Mouse (Mus musculus) ES-E14 (cell line): ENCODE results near the gene Kif1b. TPM values are rescaled to one million over a fixed set of nuclear protein-coding genes. Genes with fewer than 3 reads are reported as not detected.
A peak's percentile ranks its signal among the peaks of the same experiment; 100 is the strongest.

Experiments used
- DNase-seq: peaks from one replicate; pipeline ENCODE4 v3.0.0-alpha.2; 2013; ENCODE audit warnings: low read depth, low spot score
- H3K27ac ChIP-seq: 2 replicates; pipeline ENCODE4 v1.5.1; 2012; ENCODE audit warnings: low read depth, mild to moderate bottlenecking, low read length, moderate library complexity, mixed read lengths; ENCODE audit not compliant: poor library complexity, insufficient read depth, severe bottlenecking
- H3K36me3 ChIP-seq: 2 replicates; pipeline ENCODE4 v1.6.1; 2012; ENCODE audit warnings: mild to moderate bottlenecking, low read length, moderate library complexity, mixed read lengths; ENCODE audit not compliant: control insufficient read depth, poor library complexity, insufficient read depth, severe bottlenecking
- H3K4me1 ChIP-seq, 2 experiments: fragments of 150-350 bp in 1 of 2; sonication (generic) in 1 of 2; 2 replicates each; pipeline ENCODE4 v1.6.1; 2012; ENCODE audit warnings: low read length in 2 of 2, mild to moderate bottlenecking in 1 of 2, mixed read lengths in 1 of 2; ENCODE audit not compliant: control insufficient read depth in 2 of 2, insufficient read depth in 2 of 2, poor library complexity in 1 of 2
- H3K4me3 ChIP-seq, 2 experiments: fragments of 150-350 bp in 1 of 2; sonication (generic) in 1 of 2; 2 replicates each; pipeline ENCODE4 v1.5.1; 2012; ENCODE audit warnings: low read length in 2 of 2, low read depth in 1 of 2, mild to moderate bottlenecking in 1 of 2, mixed read lengths in 1 of 2; ENCODE audit not compliant: insufficient read depth in 1 of 2, poor library complexity in 1 of 2, severe bottlenecking in 1 of 2
- H3K9ac ChIP-seq: 2 replicates; pipeline ENCODE4 v1.6.1; 2012; ENCODE audit warnings: low read depth, mild to moderate bottlenecking, low read length, mixed read lengths; ENCODE audit not compliant: poor library complexity, insufficient read depth, severe bottlenecking
- H3K9me3 ChIP-seq: fragments of 150-350 bp; sonication (generic); 2 replicates; pipeline ENCODE4 v1.6.1; 2012; ENCODE audit warnings: low read depth, mild to moderate bottlenecking, low read length; ENCODE audit not compliant: control insufficient read depth, insufficient read depth
- CHD2 ChIP-seq: IDR thresholded peaks from 2 replicates; pipeline ENCODE4 v1.6.1; 2014; ENCODE audit warnings: mild to moderate bottlenecking, low read depth, low read length, inconsistent platforms
- HCFC1 ChIP-seq: IDR thresholded peaks from 2 replicates; pipeline ENCODE4 v1.6.1; 2012; ENCODE audit warnings: low read length, inconsistent platforms, borderline replicate concordance; ENCODE audit not compliant: insufficient read depth
- MAFK ChIP-seq: IDR thresholded peaks from 2 replicates; pipeline ENCODE4 v1.6.1; 2014; ENCODE audit warnings: mild to moderate bottlenecking, low read depth, low read length, inconsistent platforms; ENCODE audit not compliant: insufficient read depth
- ZC3H11A ChIP-seq: IDR thresholded peaks from 2 replicates; pipeline ENCODE4 v1.6.1; 2012; ENCODE audit warnings: low read depth, mild to moderate bottlenecking, inconsistent platforms, low read length, borderline replicate concordance
- ZNF384 ChIP-seq: IDR thresholded peaks from 2 replicates; pipeline ENCODE4 v1.6.1; 2012; ENCODE audit warnings: low read depth, low read length, inconsistent platforms
- in situ Hi-C, 2 experiments: fragments of 600-800 bp; cut with MboI; formaldehyde crosslinking; loops; one replicate each; pipeline ENCODE4 v1.15.1; 2025; ENCODE audit warnings: low sequenced_read_pairs in 2 of 2, inconsistent platforms in 1 of 2; ENCODE audit not compliant: unreplicated experiment in 2 of 2
- total RNA-seq: library from RNA; depleted of rRNA; stranded (reverse); fragments of 300-350 nt; gene quantifications from 2 replicates; pipeline ENCODE4 v1.2.3, GENCODE M21; 2012

Gene Kif1b
- total RNA-seq, 1 experiment, result 27.1 TPM

DNA sequence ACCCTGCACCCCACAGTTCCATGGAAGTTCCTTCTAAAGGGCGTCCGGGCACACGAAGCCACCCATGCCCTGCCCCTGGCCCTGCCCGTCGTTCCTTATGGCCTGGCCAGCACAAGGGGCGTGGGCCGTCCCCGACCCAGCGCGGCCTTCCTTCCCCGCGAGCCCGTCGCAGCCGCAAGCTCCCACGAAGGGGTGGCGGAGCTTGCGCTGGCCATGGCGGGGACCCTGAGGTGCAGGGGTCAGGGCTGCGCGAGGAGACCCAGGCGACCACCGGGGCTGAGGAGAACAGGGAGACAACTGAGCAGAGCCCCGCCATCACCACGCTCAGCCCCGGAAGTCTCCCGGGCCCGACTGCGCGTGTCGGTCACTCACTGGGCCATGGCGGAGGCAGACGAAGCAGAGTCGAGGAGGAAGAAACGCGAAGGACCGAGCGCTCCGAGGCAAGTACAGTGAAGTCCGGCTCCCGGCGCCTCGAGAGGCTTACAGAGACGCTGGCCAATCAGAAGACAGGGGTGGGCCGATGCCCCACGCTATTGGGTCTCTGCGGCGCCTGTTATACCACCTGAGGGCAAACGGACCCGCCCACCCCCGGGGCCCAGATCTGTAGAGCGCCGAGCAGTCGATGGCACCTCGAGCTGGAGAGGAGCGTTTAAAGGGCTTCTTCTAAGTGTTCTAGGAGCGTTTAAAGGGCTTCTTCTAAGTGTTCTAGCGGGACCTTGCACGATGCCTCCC lies 141.1 kb downstream of the Kif1b start, which contains the start of gene Pgd:
Gene Pgd, minus strand, starts transcription at position 557 of the 732 bp plus-strand sequence.
- no peak for TF ChIP-seq ZC3H11A
- peak; percentile 12; the same call in 1 of the 2 replicates for TF ChIP-seq ZNF384
- no peak for TF ChIP-seq MAFK
- TF ChIP-seq HCFC1, result no peak; the same call in 1 of the 2 replicates
- peak; percentile 90 for TF ChIP-seq CHD2
- peak within 1 kb of the TSS; percentile 89 for H3K9ac ChIP-seq

DNA sequence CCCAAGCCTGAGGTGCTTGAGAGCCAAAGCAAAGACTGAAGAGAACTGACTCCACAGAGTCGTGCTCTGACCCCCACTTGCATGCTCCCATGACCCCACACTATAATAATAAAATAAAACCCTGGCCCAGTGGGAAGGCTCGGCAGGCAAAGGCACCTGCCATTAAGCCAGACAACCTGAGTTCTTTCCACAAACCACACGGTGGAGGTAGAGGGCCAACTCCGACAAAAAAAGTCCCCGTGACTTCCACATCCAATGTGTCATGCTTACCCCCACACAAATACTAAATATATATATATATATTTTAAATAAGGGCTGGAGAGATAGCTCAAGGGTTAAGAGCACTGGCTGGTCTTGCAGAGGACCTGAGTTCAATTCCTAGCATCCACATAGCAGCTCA lies 143.3 kb downstream of the Kif1b start:
- Histone ChIP-seq H3K9me3 (no peaks in the 10 kb centered on the region), H3K27ac (no peak overlapping the region), H3K4me1 (peaks cover 8 to 27% of the 10 kb centered on the region in 2 experiments), H3K9ac (no peak overlapping the region), H3K36me3 (peaks cover 25% of the 10 kb centered on the region; the same call in 1 of the 2 replicates), H3K4me3 (no peak overlapping the region)
- TF ChIP-seq CHD2 (no peak), HCFC1 (no peak), MAFK (no peak), ZNF384 (0 out of 2 replicates have a peak, but pooled peaks have one; percentile 14), ZC3H11A (no peak)
- DNase-seq, result no peak
- in situ Hi-C loops, result no loop called here

More for the DNA sequence above, 141.1 kb downstream of the Kif1b start, which contains the start of gene Pgd:
- peak; percentile 96 for DNase-seq
- H3K27ac ChIP-seq, result peak within 1 kb of the TSS; percentile 30
- in situ Hi-C loops, result no loop called here
- H3K4me1 ChIP-seq, result peaks cover 8 to 14% of the 10 kb centered on the region in 2 experiments
- H3K36me3 ChIP-seq, result peaks cover 12% of the 10 kb centered on the region; the same call in 1 of the 2 replicates
- H3K9me3 ChIP-seq, result no peaks in the 10 kb centered on the region
- peak within 1 kb of the TSS; percentile 85 to 94 for H3K4me3 ChIP-seq

DNA sequence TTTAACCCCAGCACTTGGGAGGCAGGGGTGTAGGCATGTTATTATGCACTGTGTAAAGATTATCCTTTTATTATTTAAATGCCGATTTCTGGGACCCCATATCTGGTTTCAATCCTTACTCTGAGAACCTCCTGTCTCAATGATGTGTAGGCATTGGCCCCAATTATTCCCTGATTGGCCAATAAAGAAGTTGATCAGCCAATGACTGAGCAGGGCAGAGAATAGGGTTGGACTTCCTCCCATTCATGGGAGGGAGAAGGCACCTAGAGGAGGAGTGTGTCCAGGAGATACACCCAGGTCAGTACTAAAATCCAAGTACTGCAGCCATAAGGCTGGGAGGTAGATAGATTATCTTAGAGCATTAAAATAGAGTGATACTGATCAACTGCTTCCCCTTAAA lies 144.3 kb downstream of the Kif1b start:
- no peak for DNase-seq
- Histone ChIP-seq H3K36me3 (peaks cover 33% of the 10 kb centered on the region), H3K4me3 (no peak overlapping the region), H3K27ac (no peak overlapping the region), H3K9me3 (no peaks in the 10 kb centered on the region), H3K4me1 (peaks cover 8 to 30% of the 10 kb centered on the region in 2 experiments), H3K9ac (no peak overlapping the region)
- TF ChIP-seq ZNF384 (no peak), ZC3H11A (no peak), CHD2 (no peak), MAFK (no peak), HCFC1 (no peak)
- in situ Hi-C loops, result no loop called here

DNA sequence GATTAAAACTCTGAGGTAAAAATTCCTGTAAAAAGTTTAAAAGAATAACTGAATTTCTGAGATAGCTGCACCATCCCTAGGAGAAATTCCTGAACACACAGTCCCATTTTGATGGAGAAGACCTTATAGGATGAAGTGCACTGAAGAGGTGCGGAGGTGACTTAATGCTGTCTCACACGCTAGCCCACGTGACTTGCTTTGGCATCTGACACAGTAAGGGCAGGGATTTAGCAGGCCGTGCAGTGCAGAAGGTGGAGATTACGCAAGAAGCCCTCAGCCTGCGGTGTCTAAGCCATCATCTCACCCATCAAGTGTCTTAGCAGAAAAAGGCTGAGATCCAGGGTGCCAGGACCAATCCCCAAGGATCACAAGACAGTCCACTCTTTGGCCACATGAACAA lies 146.3 kb downstream of the Kif1b start:
- peaks cover 49% of the 10 kb centered on the region for H3K36me3 ChIP-seq
- in situ Hi-C loops, result no loop called here

More for the DNA sequence above, 146.3 kb downstream of the Kif1b start:
- Histone ChIP-seq H3K27ac (no peak overlapping the region), H3K4me3 (no peak overlapping the region), H3K9ac (no peak overlapping the region), H3K4me1 (peaks cover 12 to 35% of the 10 kb centered on the region in 2 experiments), H3K9me3 (no peaks in the 10 kb centered on the region)
- TF ChIP-seq HCFC1 (no peak), ZC3H11A (no peak), CHD2 (no peak), ZNF384 (no peak), MAFK (no peak)
- DNase-seq, result no peak
